Mouse (Mus musculus) thymus, adult 2 months (tissue): ENCODE data around the gene E130114P18Rik.

Experiments
- CTCF ChIP-seq: fragments of 200-500 bp; IDR thresholded peaks from 2 replicates; pipeline ENCODE4 v1.5.1; 2012; ENCODE audit warnings: mild to moderate bottlenecking, control low read depth, low read length, moderate library complexity, borderline replicate concordance; ENCODE audit not compliant: control insufficient read depth, poor library complexity, insufficient read depth; ENCODE audit errors: extremely low read depth
- POLR2A ChIP-seq: fragments of 200-500 bp; IDR thresholded peaks from 2 replicates; pipeline ENCODE4 v1.6.1; 2012; ENCODE audit warnings: mild to moderate bottlenecking, low read length, control low read depth, moderate library complexity; ENCODE audit not compliant: control insufficient read depth, poor library complexity, insufficient read depth; ENCODE audit errors: extremely low read depth

DNA sequence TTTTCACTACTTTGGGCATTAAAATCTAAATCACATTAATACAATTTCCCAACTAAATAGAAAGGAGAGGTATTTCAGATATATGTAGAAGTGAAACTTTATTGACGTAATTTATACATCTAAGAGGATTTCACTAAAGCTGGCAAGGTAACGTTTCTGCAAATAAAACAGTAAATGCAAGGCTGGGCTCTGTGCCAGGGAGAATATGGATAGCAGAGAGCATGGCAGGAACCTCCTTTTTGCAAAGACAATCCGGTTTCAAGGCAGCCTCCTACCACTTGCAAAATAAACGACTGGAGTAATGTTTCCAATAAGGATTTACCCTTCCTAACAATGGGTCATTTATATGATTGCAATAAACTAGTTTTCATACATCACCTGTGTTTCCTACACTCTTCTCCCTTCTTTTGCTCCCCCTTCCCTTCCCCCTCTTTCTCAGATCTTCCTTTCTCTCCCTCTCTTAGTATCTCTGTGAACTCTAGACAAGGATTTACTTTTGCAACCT is 3.4 kb downstream of the E130114P18Rik start:
- no peak for TF ChIP-seq POLR2A
- TF ChIP-seq CTCF: no peak
